Mouse (Mus musculus) ovary, postnatal 10 days (tissue): Measurements from ENCODE around the gene Zfp366.
"Not testable (repeated sequence)": the region's sequence is repeated elsewhere in the genome, so short reads cannot be mapped to it uniquely, and the experiment has no call there.

Source experiments
- DNase-seq: peaks from one replicate; pipeline ENCODE4 v3.0.0; 2022; ENCODE audit warnings: low spot score

The Zfp366 gene

DNA sequence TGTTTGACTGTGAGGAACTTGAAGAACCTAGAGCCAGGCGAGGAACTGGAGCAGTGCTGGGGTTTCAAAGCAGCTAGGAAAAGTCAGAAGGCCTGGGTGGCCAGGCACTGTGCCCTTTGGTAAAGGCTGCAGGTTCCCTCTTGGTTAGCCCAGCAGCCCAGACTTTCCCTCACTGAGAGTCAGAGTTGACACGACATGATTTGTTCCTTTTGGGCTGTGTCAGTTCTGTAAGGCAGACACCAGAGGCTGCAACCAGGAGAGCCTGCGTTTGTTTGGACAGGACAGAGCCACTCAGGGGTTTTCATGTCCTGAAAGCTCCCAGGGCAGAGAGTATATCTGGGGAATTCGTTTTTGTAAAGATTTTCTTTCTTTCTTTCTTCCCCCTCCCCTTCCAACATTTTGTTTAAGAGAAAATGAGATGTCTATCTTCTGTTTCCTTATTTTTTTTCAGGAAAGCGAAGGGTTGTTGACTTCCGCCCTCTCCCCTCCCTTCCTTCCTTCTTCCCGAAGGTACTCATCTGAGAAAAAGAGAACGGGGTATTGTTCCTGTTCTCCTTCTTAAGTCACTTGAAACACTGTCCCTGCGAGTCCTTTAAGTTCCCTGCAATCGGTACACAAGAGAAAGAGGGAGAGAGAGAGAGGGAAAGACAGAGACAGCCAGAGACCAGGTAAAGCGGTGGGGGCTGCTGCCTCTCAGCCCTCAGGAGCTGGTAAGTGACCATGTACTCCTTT, at the start of gene Zfp366:
TSS of gene Zfp366 (plus strand) at position 669 of the 732 bp plus-strand sequence.
- no peak for DNase-seq

- DNase-seq, result no peak
These were observed 46.0 kb upstream of the Zfp366 start for GRCm38 (mm10) chr13:99138351-99139255.

- no peak for DNase-seq
These were observed 38.2 kb upstream of the Zfp366 start for GRCm38 (mm10) chr13:99146355-99146871.

DNA sequence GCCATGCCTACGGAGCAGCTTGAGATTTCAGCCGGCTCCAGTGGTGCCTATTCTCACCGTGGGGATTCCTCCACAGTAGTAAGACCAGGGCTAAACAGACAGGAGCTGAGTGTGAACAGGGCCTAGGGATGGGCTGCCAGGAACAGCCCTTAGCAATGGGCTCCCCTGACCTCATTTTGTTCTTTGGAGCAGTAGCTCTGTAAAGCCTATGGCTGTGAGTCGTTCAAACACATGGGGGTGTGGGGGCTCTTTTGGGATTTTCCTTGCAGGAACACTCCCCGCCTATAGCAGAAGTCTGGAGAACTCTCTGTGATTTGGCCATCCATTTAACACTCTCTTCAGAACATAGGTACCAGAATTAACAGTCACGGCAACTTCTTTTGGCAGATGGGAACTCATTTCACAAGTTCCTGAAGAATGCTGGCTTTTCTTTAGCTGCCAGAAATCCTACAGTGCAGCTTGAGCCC, 36.9 kb upstream of the Zfp366 start:
- no peak for DNase-seq

DNA sequence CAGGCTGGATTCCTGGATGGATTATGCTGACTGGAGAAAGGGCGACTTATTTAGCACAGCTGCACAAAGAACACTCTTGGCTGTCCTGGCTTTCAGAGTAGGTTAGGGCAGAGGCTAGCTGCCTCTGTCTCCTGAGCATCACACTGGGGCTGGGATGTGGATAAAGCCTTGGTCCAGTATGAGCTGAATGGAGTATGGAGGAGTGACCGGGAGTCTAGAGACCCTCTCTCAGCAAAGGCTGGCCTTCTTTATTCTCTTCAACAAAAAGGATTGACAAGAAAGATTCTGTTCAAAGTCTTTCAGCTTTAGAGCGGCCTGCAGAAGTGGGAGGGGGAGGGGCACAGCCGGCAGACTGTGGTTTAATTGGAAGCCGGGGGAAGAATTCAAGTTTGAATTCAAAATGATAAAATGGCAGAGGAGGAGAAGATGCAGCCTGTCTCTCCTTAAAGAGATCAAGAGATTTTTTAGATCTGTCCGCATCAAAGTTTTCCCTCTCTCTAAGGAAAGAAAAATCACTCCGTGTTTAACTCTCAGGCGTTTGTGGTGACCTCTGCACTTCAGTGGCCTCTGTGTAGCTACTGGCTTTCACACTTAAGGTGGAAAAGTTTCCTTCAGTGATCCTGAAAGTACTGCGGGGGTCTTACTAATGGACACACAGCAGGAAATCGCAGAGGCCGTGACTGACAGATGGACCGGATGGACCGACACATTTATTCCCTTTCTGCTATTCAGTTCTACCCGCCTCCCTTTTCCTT, 34.9 kb upstream of the Zfp366 start:
- DNase-seq, result no peak

DNA sequence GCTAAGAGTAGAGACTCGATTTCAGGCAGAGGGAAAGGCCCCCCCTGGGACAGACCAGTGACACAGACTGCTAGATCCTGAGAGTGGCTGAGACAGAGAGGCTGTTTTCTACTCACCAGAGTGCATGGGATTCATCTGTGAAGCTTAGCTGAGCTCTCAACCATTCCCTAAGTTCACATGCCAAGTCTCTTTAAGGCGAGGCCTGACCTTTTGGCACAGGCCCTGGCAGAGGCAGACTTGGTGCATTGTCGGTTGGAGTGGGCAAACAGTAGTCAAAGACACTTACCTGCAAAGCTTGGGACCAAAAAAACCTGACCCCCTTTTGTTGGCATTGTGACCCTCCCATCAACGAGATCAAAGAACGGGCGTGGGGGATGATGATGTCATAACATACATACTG, 34.0 kb upstream of the Zfp366 start:
- DNase-seq, result no peak

- no peak for DNase-seq
These were observed 33.5 kb upstream of the Zfp366 start for GRCm38 (mm10) chr13:99151121-99151520.

DNA sequence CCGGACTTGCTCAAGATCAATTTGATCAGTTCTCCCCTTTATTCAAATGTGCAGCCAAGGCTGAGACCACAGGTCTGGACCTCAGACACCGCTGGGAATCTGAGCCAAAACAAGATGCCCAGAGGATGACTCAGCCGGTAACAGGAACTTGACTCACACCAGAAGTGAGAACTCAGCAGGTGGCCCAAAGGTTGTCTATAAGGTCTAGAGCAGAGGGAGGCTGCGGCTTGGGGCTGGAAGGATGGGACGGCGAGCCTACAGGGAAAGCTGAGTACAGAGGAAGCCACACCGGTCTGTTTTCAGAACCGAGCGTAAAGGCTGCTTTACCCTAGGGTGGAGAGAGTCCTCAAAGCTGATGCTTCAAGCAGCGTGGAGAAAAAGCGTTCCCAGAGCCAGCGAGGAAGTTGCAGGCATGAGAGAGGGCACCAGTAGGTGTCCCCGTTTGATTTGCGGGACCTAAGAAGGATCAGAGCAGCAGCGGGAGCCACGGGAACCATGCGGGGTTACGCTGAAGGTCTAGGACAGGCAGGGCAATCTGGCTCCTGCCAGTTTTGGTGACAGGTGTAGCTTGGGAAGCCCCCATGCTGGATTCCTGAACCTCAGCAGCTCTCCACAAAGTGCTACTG, 32.2 kb upstream of the Zfp366 start:
- no peak for DNase-seq

- DNase-seq, result no peak
These were observed 26.9 kb upstream of the Zfp366 start for GRCm38 (mm10) chr13:99157709-99158108.

DNA sequence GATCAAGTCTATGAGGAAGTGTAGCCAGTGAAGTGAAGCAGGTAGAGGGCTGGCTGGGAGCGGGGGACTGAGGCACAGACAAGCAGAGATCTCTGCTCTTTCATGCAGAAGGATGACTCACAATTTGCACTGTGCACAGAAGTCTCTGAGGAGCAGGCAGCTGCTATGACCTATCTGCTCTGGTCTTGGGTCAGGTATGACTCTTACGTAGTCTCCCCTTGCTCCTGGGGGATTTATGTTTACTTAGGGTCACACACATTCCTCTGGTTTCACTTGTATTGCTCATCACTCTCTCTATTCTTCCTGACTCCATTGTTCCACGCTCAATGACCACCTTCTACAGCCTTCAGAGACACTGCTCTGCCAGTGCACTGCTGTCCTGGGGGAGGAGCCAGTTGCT, 25.9 kb upstream of the Zfp366 start:
- no peak for DNase-seq

DNA sequence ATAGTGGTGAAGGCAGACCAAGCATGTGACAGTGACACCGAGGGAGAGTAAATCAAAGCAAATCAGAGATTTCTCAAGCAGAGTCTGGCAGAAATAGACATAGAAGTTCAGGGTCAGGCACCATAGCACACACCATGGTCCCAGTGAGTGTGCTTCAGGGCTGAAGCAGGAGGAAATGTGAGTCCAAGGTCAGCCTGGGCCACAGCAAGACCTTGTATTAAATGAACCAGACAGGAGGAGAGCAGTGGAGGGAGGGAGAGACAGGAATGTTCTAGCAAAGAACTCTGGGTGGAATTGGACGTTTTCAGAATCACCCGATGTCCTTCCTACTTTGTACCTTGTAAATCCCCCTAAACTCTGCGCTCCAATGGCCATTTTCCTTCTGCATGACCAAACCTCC, 21.6 kb upstream of the Zfp366 start:
- no peak for DNase-seq

GRCm38 (mm10) chr13:99163521-99164359, 20.9 kb upstream of the Zfp366 start:
- no peak for DNase-seq

DNA sequence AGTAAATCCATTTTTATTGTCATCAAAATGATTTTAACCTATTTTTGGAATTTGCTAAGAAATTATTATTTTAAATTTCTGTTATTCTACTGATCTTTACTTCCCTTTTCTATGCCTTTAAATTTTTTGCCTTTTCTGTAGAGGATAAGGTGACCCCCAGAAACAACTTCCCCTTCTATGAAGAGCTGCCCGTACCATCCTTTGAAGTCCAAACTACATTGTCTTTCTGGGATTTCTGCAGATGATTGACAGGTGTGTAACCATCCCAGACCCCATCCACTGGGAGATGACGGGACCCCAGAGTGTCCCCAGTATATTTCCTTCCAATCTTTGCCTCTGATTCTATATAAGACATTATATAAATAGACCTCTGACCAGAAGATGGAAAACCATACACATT, 20.3 kb upstream of the Zfp366 start:
- no peak for DNase-seq

DNA sequence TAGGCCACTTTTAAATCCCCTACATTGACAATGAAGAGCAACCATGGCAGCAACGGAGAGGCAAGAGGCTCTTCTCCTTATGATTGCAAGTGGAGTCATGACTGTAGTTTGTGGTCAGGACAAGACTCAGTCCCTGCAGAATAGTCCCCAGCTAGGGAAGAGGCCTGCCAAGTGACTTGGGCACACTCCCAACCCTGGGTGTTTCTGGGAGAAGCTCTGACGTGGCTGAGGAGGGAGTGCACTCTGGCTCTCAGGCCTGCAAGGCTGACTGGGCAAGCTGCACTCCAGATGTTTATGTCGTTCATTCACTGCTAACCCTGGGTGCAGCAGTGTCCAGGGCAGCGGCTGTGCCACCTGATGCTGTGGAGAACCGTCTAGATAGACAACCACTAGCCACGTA, 15.2 kb upstream of the Zfp366 start:
- no peak for DNase-seq

DNA sequence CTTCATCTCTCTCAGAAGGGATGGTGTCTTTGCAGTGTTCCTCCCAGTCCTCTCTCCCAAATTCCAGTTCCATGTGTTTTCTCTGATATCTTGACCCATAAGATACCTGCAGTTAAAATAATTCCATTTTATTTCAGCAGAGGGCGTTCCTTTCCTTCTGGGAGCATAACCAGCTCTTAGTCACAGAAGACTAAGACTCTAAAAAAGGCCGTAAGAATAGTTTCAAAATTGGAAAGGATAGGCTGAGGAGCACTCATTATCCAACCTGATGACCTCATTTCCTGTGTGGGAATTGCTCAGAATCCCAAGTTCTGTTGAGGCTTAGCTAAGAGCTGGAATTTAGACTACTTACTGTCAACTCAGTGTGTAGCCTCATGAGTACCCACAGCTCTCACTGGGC, 14.3 kb upstream of the Zfp366 start:
- DNase-seq, result no peak

DNA sequence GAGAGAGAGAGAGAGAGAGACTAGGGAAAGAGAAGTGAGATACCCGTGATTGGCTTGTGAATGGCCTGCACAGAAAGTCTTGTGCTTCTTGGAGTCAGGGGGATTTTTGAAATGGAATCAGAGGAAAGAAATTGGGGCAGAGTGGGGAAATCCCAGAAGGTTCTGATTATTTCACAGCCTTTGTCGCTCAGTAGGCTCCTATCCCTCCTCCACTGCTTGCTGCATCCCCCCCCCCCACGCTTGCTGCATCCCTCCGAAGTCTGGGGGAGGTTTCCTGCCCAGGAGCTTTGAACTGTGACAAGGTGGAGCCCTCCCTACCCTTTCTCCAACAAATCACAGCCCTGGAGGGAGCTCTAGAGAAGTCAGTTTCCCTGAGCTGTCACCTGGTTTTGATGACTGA, 10.8 kb upstream of the Zfp366 start:
- no peak for DNase-seq

GRCm38 (mm10) chr13:99182828-99183227, 1.8 kb upstream of the Zfp366 start:
- not testable (repeated sequence) for DNase-seq

GRCm38 (mm10) chr13:99183257-99183895, 1.2 kb upstream of the Zfp366 start:
- no peak for DNase-seq

GRCm38 (mm10) chr13:99185573-99185972, 950 bp downstream of the Zfp366 start:
- DNase-seq, result no peak

- no peak for DNase-seq
These were observed 1.7 kb downstream of the Zfp366 start for GRCm38 (mm10) chr13:99186138-99186853.
